In genomic region chr1:43698577-43699000, GRCm38 (mm10) we compare ENCODE assay signal across 8 mouse cellular contexts. TPM values are rescaled to one million over a fixed set of nuclear protein-coding genes. Genes with fewer than 3 reads are reported as not detected.
A peak's percentile ranks its signal among the peaks of the same experiment; 100 is the strongest.
DNase-seq lines count a peak whose midpoint lies in the region; ATAC-seq and TF ChIP-seq lines count a peak whose summit lies in the region.

No protein-coding gene starts in this region.

- DNase-seq in intestine, embryonic 14.5 days (ENCODE audit: low spot score) = peak; percentile 51
- DNase-seq in embryo, embryonic 9.5 days (ENCODE audit: extremely low spot score) = peak; percentile 50
- DNase-seq in heart, embryonic 10.5 days (ENCODE audit: low spot score) = peak; percentile 93
- DNase-seq in kidney, adult 9 months = peak; percentile 17
- peak; percentile 54 for DNase-seq in midbrain, embryonic 10.5 days (ENCODE audit: low spot score)
- no peak for DNase-seq in thymus, postnatal 4 days

- no peaks in the 10 kb centered on the region for H3K27me3 ChIP-seq in intestine, embryonic 14.5 days (replicated peaks; ENCODE audit: control insufficient read depth, insufficient read depth, low read length)
- H3K27me3 ChIP-seq in intestine, postnatal 0 days (replicated peaks; ENCODE audit: control insufficient read depth, insufficient read depth, low read length) = no peaks in the 10 kb centered on the region
- H3K27me3 ChIP-seq in heart, embryonic 10.5 days (ENCODE audit: insufficient read depth, poor library complexity, severe bottlenecking) = no peaks in the 10 kb centered on the region
- no peaks in the 10 kb centered on the region for H3K27me3 ChIP-seq in midbrain, embryonic 10.5 days (ENCODE audit: low read depth, poor library complexity, severe bottlenecking)
- no peaks in the 10 kb centered on the region for H3K27me3 ChIP-seq in stomach, embryonic 16.5 days (ENCODE audit: control insufficient read depth, insufficient read depth, low read length)

- H3K27ac ChIP-seq in intestine, embryonic 14.5 days (ENCODE audit: low read depth) = no peak overlapping the region
- no peak overlapping the region for H3K27ac ChIP-seq in intestine, postnatal 0 days (ENCODE audit: low read depth, low read length)
- H3K27ac ChIP-seq in heart, embryonic 10.5 days = peak overlapping the region; percentile 88
- peak overlapping the region; percentile 29 for H3K27ac ChIP-seq in midbrain, embryonic 10.5 days (replicated peaks)
- H3K27ac ChIP-seq in stomach, embryonic 16.5 days (ENCODE audit: low read length) = peak overlapping the region; percentile 62

- H3K4me3 ChIP-seq in intestine, embryonic 14.5 days (ENCODE audit: low read depth, low read length) = no peak overlapping the region
- H3K4me3 ChIP-seq in intestine, postnatal 0 days (ENCODE audit: low read depth, low read length) = no peak overlapping the region
- peak overlapping the region; percentile 6; the same call in 1 of the 2 replicates for H3K4me3 ChIP-seq in heart, embryonic 10.5 days
- no peak overlapping the region for H3K4me3 ChIP-seq in midbrain, embryonic 10.5 days
- no peak overlapping the region for H3K4me3 ChIP-seq in stomach, embryonic 16.5 days (replicated peaks; ENCODE audit: low read length)

- no peaks in the 10 kb centered on the region for H3K9me3 ChIP-seq in intestine, embryonic 14.5 days (ENCODE audit: control insufficient read depth, low read length)
- no peaks in the 10 kb centered on the region for H3K9me3 ChIP-seq in intestine, postnatal 0 days (ENCODE audit: control insufficient read depth)
- no peaks in the 10 kb centered on the region for H3K9me3 ChIP-seq in heart, embryonic 10.5 days
- H3K9me3 ChIP-seq in midbrain, embryonic 10.5 days (replicated peaks) = no peaks in the 10 kb centered on the region
- no peaks in the 10 kb centered on the region for H3K9me3 ChIP-seq in stomach, embryonic 16.5 days (replicated peaks; ENCODE audit: control insufficient read depth, low read length)

- no peaks in the 10 kb centered on the region for H3K36me3 ChIP-seq in intestine, embryonic 14.5 days (ENCODE audit: control insufficient read depth, insufficient read depth, low read length)
- no peaks in the 10 kb centered on the region for H3K36me3 ChIP-seq in intestine, postnatal 0 days (ENCODE audit: control insufficient read depth, insufficient read depth)
- H3K36me3 ChIP-seq in heart, embryonic 10.5 days = no peaks in the 10 kb centered on the region
- no peaks in the 10 kb centered on the region for H3K36me3 ChIP-seq in midbrain, embryonic 10.5 days
- no peaks in the 10 kb centered on the region for H3K36me3 ChIP-seq in stomach, embryonic 16.5 days (ENCODE audit: control insufficient read depth, insufficient read depth, low read length)

- TF ChIP-seq CTCF in intestine, postnatal 0 days (IDR thresholded peaks at IDR 0.05; ENCODE audit: low read depth) = no peak

- H3K4me2 ChIP-seq in intestine, embryonic 14.5 days (ENCODE audit: low read length) = no peak overlapping the region
- no peak overlapping the region for H3K4me2 ChIP-seq in intestine, postnatal 0 days (replicated peaks; ENCODE audit: low read depth)
- H3K4me2 ChIP-seq in stomach, embryonic 16.5 days (ENCODE audit: low read depth, low read length) = no peak overlapping the region

- WGBS in intestine, embryonic 14.5 days = 10% methylated on average over 4 of the region's 4 CpGs
- WGBS in intestine, postnatal 0 days = 25% methylated on average over 4 of the region's 4 CpGs
- 12% methylated on average over 4 of the region's 4 CpGs for WGBS in heart, embryonic 10.5 days
- WGBS in midbrain, embryonic 10.5 days = 23% methylated on average over 4 of the region's 4 CpGs
- 11% methylated on average over 4 of the region's 4 CpGs for WGBS in stomach, embryonic 16.5 days

- 0 out of 2 replicates have a peak, but pooled peaks cover 9% of the 10 kb centered on the region for H3K4me1 ChIP-seq in intestine, embryonic 14.5 days (replicated peaks; ENCODE audit: control insufficient read depth, insufficient read depth, low read length)
- H3K4me1 ChIP-seq in intestine, postnatal 0 days (replicated peaks; ENCODE audit: control insufficient read depth, insufficient read depth, low read length) = no peaks in the 10 kb centered on the region
- peaks cover 21% of the 10 kb centered on the region for H3K4me1 ChIP-seq in heart, embryonic 10.5 days
- peaks cover 18% of the 10 kb centered on the region for H3K4me1 ChIP-seq in midbrain, embryonic 10.5 days
- no peaks in the 10 kb centered on the region for H3K4me1 ChIP-seq in stomach, embryonic 16.5 days (ENCODE audit: control insufficient read depth, insufficient read depth, low read length)

- 0 out of 2 replicates have a peak, but pooled peaks have one; percentile 55 for ATAC-seq in intestine, embryonic 14.5 days (replicated peaks; ENCODE audit: low FRiP score, low TSS enrichment, low read depth)
- no peak for ATAC-seq in intestine, postnatal 0 days
- ATAC-seq in stomach, embryonic 16.5 days (ENCODE audit: insufficient read depth, low FRiP score) = peak; percentile 79

- H3K9ac ChIP-seq in intestine, embryonic 14.5 days (ENCODE audit: low read length) = no peak overlapping the region
- H3K9ac ChIP-seq in intestine, postnatal 0 days (ENCODE audit: low read depth, low read length) = no peak overlapping the region
- no peak overlapping the region for H3K9ac ChIP-seq in stomach, embryonic 16.5 days (ENCODE audit: low read length)

RNA-seq across cellular contexts. Expression of gene 1500015O10Rik, which starts 31.8 kb away (rescaled TPM):
- 3.0 and 3.1 TPM in 2 replicates for polyA plus RNA-seq in intestine, embryonic 14.5 days (2014; fragmentation: Nextera tagmentation; extraction: Ambion mirVana)
- polyA plus RNA-seq in intestine, postnatal 0 days (2015; fragmentation: Nextera tagmentation; extraction: Ambion mirVana) = 4.3 and 4.4 TPM in 2 replicates
- 0.44 and 1.6 TPM in 2 replicates for polyA plus RNA-seq in heart, embryonic 10.5 days (2016; fragmentation: Nextera tagmentation; extraction: Ambion mirVana)
- polyA plus RNA-seq in midbrain, embryonic 10.5 days (2016; fragmentation: Nextera tagmentation; extraction: Ambion mirVana) = 0.15 and 0.17 TPM in 2 replicates
- polyA plus RNA-seq in stomach, embryonic 16.5 days (2015; fragmentation: Nextera tagmentation; extraction: Ambion mirVana) = 7.7 and 9.9 TPM in 2 replicates

Comparison
In these comparisons a context has a peak if more than half of its experiments do, and no peak if none do; other contexts are left out.
1. H3K27ac ChIP-seq: peak in heart, embryonic 10.5 days (single experiment), midbrain, embryonic 10.5 days (single experiment) and stomach, embryonic 16.5 days (single experiment); none in intestine, embryonic 14.5 days (single experiment) and intestine, postnatal 0 days (single experiment).